8 mouse cellular contexts compared by ENCODE assay signal in genomic region chr9:44111909-44112308, GRCm38 (mm10). TPM values are rescaled to one million over a fixed set of nuclear protein-coding genes. Genes with fewer than 3 reads are reported as not detected.
DNase-seq lines count a peak whose midpoint lies in the region; ATAC-seq and TF ChIP-seq lines count a peak whose summit lies in the region.
"Not testable (repeated sequence)": the region's sequence is repeated elsewhere in the genome, so short reads cannot be mapped to it uniquely, and the experiment has no call there.

No protein-coding gene starts in this region.

- H3K36me3 ChIP-seq in forebrain, embryonic 13.5 days (ENCODE audit: poor library complexity, severe bottlenecking); heart, embryonic 15.5 days; intestine, embryonic 16.5 days (ENCODE audit: control insufficient read depth, insufficient read depth, low read length); lung, embryonic 15.5 days; neural tube, embryonic 12.5 days: not testable (repeated sequence)
- peaks cover 20% of the 10 kb centered on the region for H3K36me3 ChIP-seq in limb, embryonic 14.5 days (ENCODE audit: control insufficient read depth, insufficient read depth, low read length)

- not testable (repeated sequence) for H3K27me3 ChIP-seq in forebrain, embryonic 13.5 days; heart, embryonic 15.5 days; intestine, embryonic 16.5 days (replicated peaks; ENCODE audit: control insufficient read depth, insufficient read depth, low read length); limb, embryonic 14.5 days (ENCODE audit: control insufficient read depth, insufficient read depth, low read length); lung, embryonic 15.5 days; neural tube, embryonic 12.5 days (replicated peaks)

- DNase-seq in 3134 (ENCODE audit: extremely low read depth, insufficient read length, low spot score): peak; percentile 80
- DNase-seq in cerebellum, adult 9-11 months: peak; percentile 42
- not testable (repeated sequence) for DNase-seq in limb, embryonic 14.5 days (ENCODE audit: low spot score)

- peaks cover 59% of the 10 kb centered on the region for H3K4me1 ChIP-seq in forebrain, embryonic 13.5 days
- peaks cover 47% of the 10 kb centered on the region for H3K4me1 ChIP-seq in heart, embryonic 15.5 days (replicated peaks)
- H3K4me1 ChIP-seq in intestine, embryonic 16.5 days (ENCODE audit: control insufficient read depth, insufficient read depth, low read length): peaks cover 35% of the 10 kb centered on the region
- peaks cover 36% of the 10 kb centered on the region for H3K4me1 ChIP-seq in limb, embryonic 14.5 days (ENCODE audit: control insufficient read depth, insufficient read depth, low read length)
- peaks cover 45% of the 10 kb centered on the region for H3K4me1 ChIP-seq in lung, embryonic 15.5 days
- peaks cover 41% of the 10 kb centered on the region for H3K4me1 ChIP-seq in neural tube, embryonic 12.5 days

- H3K27ac ChIP-seq in forebrain, embryonic 13.5 days; heart, embryonic 15.5 days; intestine, embryonic 16.5 days (ENCODE audit: low read length); limb, embryonic 14.5 days (replicated peaks; ENCODE audit: low read depth, low read length); lung, embryonic 15.5 days; neural tube, embryonic 12.5 days: not testable (repeated sequence)

- H3K4me2 ChIP-seq in forebrain, embryonic 13.5 days: peak overlapping the region; percentile 65
- H3K4me2 ChIP-seq in heart, embryonic 15.5 days: peak overlapping the region; percentile 66
- H3K4me2 ChIP-seq in intestine, embryonic 16.5 days (ENCODE audit: low read depth, low read length): peak overlapping the region; percentile 50
- H3K4me2 ChIP-seq in limb, embryonic 14.5 days (replicated peaks; ENCODE audit: low read depth, low read length, severe bottlenecking): peak overlapping the region; percentile 47
- H3K4me2 ChIP-seq in lung, embryonic 15.5 days: peak overlapping the region; percentile 61
- H3K4me2 ChIP-seq in neural tube, embryonic 12.5 days (replicated peaks): peak overlapping the region; percentile 61

- H3K9ac ChIP-seq in forebrain, embryonic 13.5 days; heart, embryonic 15.5 days; intestine, embryonic 16.5 days (ENCODE audit: low read depth, low read length); limb, embryonic 14.5 days (ENCODE audit: low read depth, low read length, severe bottlenecking); lung, embryonic 15.5 days; neural tube, embryonic 12.5 days: not testable (repeated sequence)

- ATAC-seq in forebrain, embryonic 13.5 days; heart, embryonic 15.5 days (replicated peaks; ENCODE audit: insufficient number of reproducible peaks, insufficient read depth, low FRiP score, low read depth); intestine, embryonic 16.5 days; limb, embryonic 14.5 days (ENCODE audit: low FRiP score, low read depth); lung, embryonic 15.5 days (ENCODE audit: borderline replicate concordance, extremely low read depth, low FRiP score, low TSS enrichment); neural tube, embryonic 12.5 days (ENCODE audit: low FRiP score, low read depth): not testable (repeated sequence)

- not testable (repeated sequence) for TF ChIP-seq POLR2A in limb, embryonic 14.5 days (IDR thresholded peaks at IDR 0.05; ENCODE audit: borderline replicate concordance, extremely low read depth, insufficient read depth, insufficient read length)

- 73% methylated on average over 10 of the region's 12 CpGs for WGBS in forebrain, embryonic 13.5 days
- WGBS in heart, embryonic 15.5 days: 48% methylated on average over 10 of the region's 12 CpGs
- WGBS in intestine, embryonic 16.5 days: 47% methylated on average over 10 of the region's 12 CpGs
- WGBS in limb, embryonic 14.5 days: 71% methylated on average over 9 of the region's 12 CpGs
- whole genome bisulfite sequencing in lung, embryonic 15.5 days: 41% methylated on average over 10 of the region's 12 CpGs
- WGBS in neural tube, embryonic 12.5 days: 72% methylated on average over 10 of the region's 12 CpGs

- not testable (repeated sequence) for H3K9me3 ChIP-seq in forebrain, embryonic 13.5 days (replicated peaks); heart, embryonic 15.5 days (replicated peaks); intestine, embryonic 16.5 days (ENCODE audit: control insufficient read depth, low read length); limb, embryonic 14.5 days (ENCODE audit: control insufficient read depth, low read length); lung, embryonic 15.5 days; neural tube, embryonic 12.5 days

- H3K4me3 ChIP-seq in forebrain, embryonic 13.5 days; neural tube, embryonic 12.5 days: not testable (repeated sequence)
- H3K4me3 ChIP-seq in heart, embryonic 15.5 days: peak overlapping the region; percentile 86
- peak overlapping the region; percentile 80; the same call in 1 of the 2 replicates for H3K4me3 ChIP-seq in intestine, embryonic 16.5 days (ENCODE audit: low read length)
- peak overlapping the region; percentile 69 for H3K4me3 ChIP-seq in limb, embryonic 14.5 days (replicated peaks; ENCODE audit: low read length)
- peak overlapping the region; percentile 82 for H3K4me3 ChIP-seq in lung, embryonic 15.5 days

RNA-seq across cellular contexts. Expression of gene Gm49380, which starts 1.4 kb away (rescaled TPM):
- 0.19 TPM in 1 of 2 replicates, not detected in the other for polyA plus RNA-seq in forebrain, embryonic 13.5 days (2015; fragmentation: Nextera tagmentation; extraction: Ambion mirVana)
- 0.05 and 0.13 TPM in 2 replicates for polyA plus RNA-seq in heart, embryonic 15.5 days (2015; fragmentation: Nextera tagmentation; extraction: Ambion mirVana)
- 0.05 and 0.12 TPM in 2 replicates for polyA plus RNA-seq in intestine, embryonic 16.5 days (2015; fragmentation: Nextera tagmentation; extraction: Ambion mirVana)
- polyA plus RNA-seq in limb, embryonic 14.5 days (2012; rRNA removed): 0.41 and 0.49 TPM in 2 replicates
- polyA plus RNA-seq in limb, embryonic 14.5 days (2014; fragmentation: Nextera tagmentation; extraction: Ambion mirVana): 0.23 and 0.65 TPM in 2 replicates
- 0.17 and 0.21 TPM in 2 replicates for polyA plus RNA-seq in lung, embryonic 15.5 days (2015; fragmentation: Nextera tagmentation; extraction: Ambion mirVana)
- 0.18 and 0.51 TPM in 2 replicates for polyA plus RNA-seq in neural tube, embryonic 12.5 days (2016; fragmentation: Nextera tagmentation; extraction: Ambion mirVana)

RNA-seq across cellular contexts. Expression of gene Rnf26, which starts 1.4 kb away (rescaled TPM):
- polyA plus RNA-seq in forebrain, embryonic 13.5 days (2015; fragmentation: Nextera tagmentation; extraction: Ambion mirVana): 45.7 and 50.1 TPM in 2 replicates
- 28.7 and 39.9 TPM in 2 replicates for polyA plus RNA-seq in heart, embryonic 15.5 days (2015; fragmentation: Nextera tagmentation; extraction: Ambion mirVana)
- 45.4 and 48.1 TPM in 2 replicates for polyA plus RNA-seq in intestine, embryonic 16.5 days (2015; fragmentation: Nextera tagmentation; extraction: Ambion mirVana)
- polyA plus RNA-seq in limb, embryonic 14.5 days (2012; rRNA removed): 56.1 and 80.2 TPM in 2 replicates
- 74.0 and 81.0 TPM in 2 replicates for polyA plus RNA-seq in limb, embryonic 14.5 days (2014; fragmentation: Nextera tagmentation; extraction: Ambion mirVana)
- 69.9 and 71.4 TPM in 2 replicates for polyA plus RNA-seq in lung, embryonic 15.5 days (2015; fragmentation: Nextera tagmentation; extraction: Ambion mirVana)
- polyA plus RNA-seq in neural tube, embryonic 12.5 days (2016; fragmentation: Nextera tagmentation; extraction: Ambion mirVana): 57.4 and 59.2 TPM in 2 replicates

RNA-seq across cellular contexts. Expression of gene C1qtnf5, which starts 4.9 kb away (rescaled TPM):
- polyA plus RNA-seq in forebrain, embryonic 13.5 days (2015; fragmentation: Nextera tagmentation; extraction: Ambion mirVana): 1.0 and 1.2 TPM in 2 replicates
- polyA plus RNA-seq in heart, embryonic 15.5 days (2015; fragmentation: Nextera tagmentation; extraction: Ambion mirVana): 3.8 TPM in 2 replicates
- 2.7 and 3.0 TPM in 2 replicates for polyA plus RNA-seq in intestine, embryonic 16.5 days (2015; fragmentation: Nextera tagmentation; extraction: Ambion mirVana)
- polyA plus RNA-seq in limb, embryonic 14.5 days (2012; rRNA removed): 10.0 and 12.7 TPM in 2 replicates
- polyA plus RNA-seq in limb, embryonic 14.5 days (2014; fragmentation: Nextera tagmentation; extraction: Ambion mirVana): 6.9 and 7.5 TPM in 2 replicates
- 6.3 and 6.5 TPM in 2 replicates for polyA plus RNA-seq in lung, embryonic 15.5 days (2015; fragmentation: Nextera tagmentation; extraction: Ambion mirVana)
- polyA plus RNA-seq in neural tube, embryonic 12.5 days (2016; fragmentation: Nextera tagmentation; extraction: Ambion mirVana): 0.43 and 0.74 TPM in 2 replicates

RNA-seq across cellular contexts. Expression of gene Mfrp, which starts 10.4 kb away (rescaled TPM):
- polyA plus RNA-seq in forebrain, embryonic 13.5 days (2015; fragmentation: Nextera tagmentation; extraction: Ambion mirVana): 0.06 and 0.23 TPM in 2 replicates
- polyA plus RNA-seq in heart, embryonic 15.5 days (2015; fragmentation: Nextera tagmentation; extraction: Ambion mirVana): not detected in 2 replicates
- polyA plus RNA-seq in intestine, embryonic 16.5 days (2015; fragmentation: Nextera tagmentation; extraction: Ambion mirVana): 0.18 and 0.24 TPM in 2 replicates
- polyA plus RNA-seq in limb, embryonic 14.5 days (2012; rRNA removed): 0.08 and 0.29 TPM in 2 replicates
- polyA plus RNA-seq in limb, embryonic 14.5 days (2014; fragmentation: Nextera tagmentation; extraction: Ambion mirVana): 0.18 and 0.37 TPM in 2 replicates
- polyA plus RNA-seq in lung, embryonic 15.5 days (2015; fragmentation: Nextera tagmentation; extraction: Ambion mirVana): 0.14 and 0.28 TPM in 2 replicates
- 0.18 TPM in 1 of 2 replicates, not detected in the other for polyA plus RNA-seq in neural tube, embryonic 12.5 days (2016; fragmentation: Nextera tagmentation; extraction: Ambion mirVana)

RNA-seq across cellular contexts. Expression of gene Mcam, which starts 22.4 kb away (rescaled TPM):
- polyA plus RNA-seq in forebrain, embryonic 13.5 days (2015; fragmentation: Nextera tagmentation; extraction: Ambion mirVana): 15.6 and 16.7 TPM in 2 replicates
- 93.4 and 102 TPM in 2 replicates for polyA plus RNA-seq in heart, embryonic 15.5 days (2015; fragmentation: Nextera tagmentation; extraction: Ambion mirVana)
- polyA plus RNA-seq in intestine, embryonic 16.5 days (2015; fragmentation: Nextera tagmentation; extraction: Ambion mirVana): 42.9 and 45.1 TPM in 2 replicates
- 82.8 and 101 TPM in 2 replicates for polyA plus RNA-seq in limb, embryonic 14.5 days (2012; rRNA removed)
- 44.2 and 46.3 TPM in 2 replicates for polyA plus RNA-seq in limb, embryonic 14.5 days (2014; fragmentation: Nextera tagmentation; extraction: Ambion mirVana)
- 86.2 and 92.9 TPM in 2 replicates for polyA plus RNA-seq in lung, embryonic 15.5 days (2015; fragmentation: Nextera tagmentation; extraction: Ambion mirVana)
- polyA plus RNA-seq in neural tube, embryonic 12.5 days (2016; fragmentation: Nextera tagmentation; extraction: Ambion mirVana): 19.2 and 19.4 TPM in 2 replicates
